Mouse (Mus musculus): ENCODE data around the gene Apol9b. TPM values are rescaled to one million over a fixed set of nuclear protein-coding genes. Genes with fewer than 3 reads are reported as not detected.

The Apol9b gene
- total and polyA plus RNA-seq, 3 experiments = not detected

DNA sequence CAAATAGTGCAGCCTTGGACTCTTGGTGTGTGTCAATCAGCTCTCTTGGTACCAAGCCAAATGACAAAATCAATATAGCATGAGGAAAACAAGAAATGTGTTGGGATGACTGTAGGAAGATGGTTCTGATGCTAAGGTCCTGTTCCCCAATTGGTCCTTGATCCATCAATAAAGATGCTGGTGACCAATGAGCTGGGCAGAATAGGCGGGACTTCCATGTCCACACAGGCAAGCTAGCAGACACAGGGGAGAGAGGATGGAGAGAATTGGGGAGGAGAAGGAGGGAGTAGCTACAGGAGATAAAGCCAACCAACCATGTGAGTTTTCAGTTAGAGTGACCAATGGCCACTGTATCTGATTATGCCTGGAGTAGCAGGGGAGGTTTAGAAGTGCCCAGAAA lies 17.5 kb downstream of the Apol9b start:
- no peaks in the 10 kb centered on the region for H3K27me3 ChIP-seq (ENCODE audit: control insufficient read depth in 1 of 2, insufficient read depth in 2 of 2, low read length in 2 of 2)
- no peak overlapping the region for H3K27ac ChIP-seq (ENCODE audit: control insufficient read depth, low read depth, low read length)
- H3K4me1 ChIP-seq (ENCODE audit: control insufficient read depth in 1 of 2, insufficient read depth in 2 of 2, low read length in 2 of 2) = peaks cover 0 to 3% of the 10 kb centered on the region in 2 experiments; a peak in 1 of 4 replicates
- TF ChIP-seq KAT2A (conservative IDR thresholded peaks at IDR 0.05; ENCODE audit: low read depth, low read length) (no peak), RCOR1 (IDR thresholded peaks at IDR 0.05; ENCODE audit: low read depth, low read length) (no peak), SMC3 (IDR thresholded peaks at IDR 0.05; ENCODE audit: low read depth, low read length) (no peak), USF2 (IDR thresholded peaks at IDR 0.05; ENCODE audit: borderline replicate concordance in 1 of 2, insufficient read depth in 1 of 2, low read depth in 1 of 2, low read length in 2 of 2) (no peak), POLR2AphosphoS2 (IDR thresholded peaks at IDR 0.05; ENCODE audit: low read length) (no peak)
- H3K9ac ChIP-seq (ENCODE audit: control insufficient read depth, low read depth, low read length, poor library complexity, severe bottlenecking) = no peak overlapping the region
- H3K79me2 ChIP-seq (ENCODE audit: control insufficient read depth, insufficient read depth, low read length, poor library complexity) = no peaks in the 10 kb centered on the region
- H3K9me3 ChIP-seq (replicated peaks; ENCODE audit: insufficient read depth, low read length) = no peaks in the 10 kb centered on the region
- peaks cover 0 to 3% of the 10 kb centered on the region in 2 experiments; a peak in 1 of 4 replicates for H3K36me3 ChIP-seq (ENCODE audit: control insufficient read depth in 1 of 2, insufficient read depth in 2 of 2, low read length in 2 of 2)
- no peak for DNase-seq (ENCODE audit: low read depth, low spot score)
- H3K4me3 ChIP-seq (ENCODE audit: control insufficient read depth in 1 of 2, insufficient read depth in 1 of 2, low read depth in 2 of 2, low read length in 2 of 2) = no peak overlapping the region

DNA sequence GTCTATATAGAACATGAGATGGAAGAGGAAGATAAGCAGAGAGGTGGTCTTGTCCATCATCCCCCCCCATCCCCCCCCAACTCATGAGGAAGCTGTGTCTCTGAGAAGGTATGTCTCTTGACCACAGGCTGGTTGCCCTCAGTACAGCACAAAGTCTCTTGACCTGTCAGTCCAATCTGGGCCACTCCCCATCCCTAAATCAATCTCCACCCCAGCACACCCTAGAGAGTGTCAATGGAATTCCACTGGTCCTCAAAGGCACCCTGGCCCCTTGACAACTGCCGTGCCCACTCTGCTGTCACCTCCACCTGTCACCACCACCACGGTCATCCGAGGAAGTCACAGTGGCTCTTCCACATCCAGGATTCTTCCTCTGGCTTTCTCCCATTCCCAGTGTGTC lies 19.6 kb downstream of the Apol9b start:
- no peak for DNase-seq (ENCODE audit: low read depth, low spot score)

DNA sequence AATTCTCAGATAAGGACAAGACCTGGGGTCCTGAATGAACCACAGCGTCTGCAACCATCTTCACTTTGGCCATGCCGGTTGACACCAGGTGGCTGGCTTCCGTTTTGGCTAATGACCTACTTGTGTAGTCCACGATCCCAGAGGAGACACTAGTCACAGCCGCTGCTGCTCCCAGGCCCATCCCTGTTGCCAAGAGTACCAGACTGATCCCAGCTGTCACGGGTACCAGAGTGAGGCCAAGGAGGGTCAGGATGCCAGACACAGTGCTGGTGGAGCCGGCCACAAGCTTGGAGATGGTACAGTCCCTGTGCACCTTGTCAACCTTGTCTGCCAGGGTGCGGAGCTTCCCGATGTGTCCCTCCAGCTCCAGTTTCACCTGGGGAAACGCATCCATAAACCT lies 20.9 kb downstream of the Apol9b start:
- H3K27ac ChIP-seq (ENCODE audit: control insufficient read depth, low read depth, low read length) = no peak overlapping the region
- no peak overlapping the region for H3K4me3 ChIP-seq (ENCODE audit: control insufficient read depth in 1 of 2, insufficient read depth in 1 of 2, low read depth in 2 of 2, low read length in 2 of 2)
- TF ChIP-seq BHLHE40 (IDR thresholded peaks at IDR 0.05; ENCODE audit: borderline replicate concordance, low read depth, low read length) = no peak
- no peak for TF ChIP-seq E2F4 (IDR thresholded peaks at IDR 0.05; ENCODE audit: borderline replicate concordance, low read depth, low read length)
- TF ChIP-seq SIN3A (IDR thresholded peaks at IDR 0.05; ENCODE audit: low read length) = no peak
- no peak for TF ChIP-seq CTCF (IDR thresholded peaks at IDR 0.05 in 2 of 3, conservative IDR thresholded peaks at IDR 0.05 in 1 of 3; ENCODE audit: control insufficient read depth in 1 of 3, insufficient read depth in 1 of 3, low read depth in 2 of 3, low read length in 3 of 3, poor library complexity in 1 of 3, severe bottlenecking in 1 of 3)
- TF ChIP-seq ZMIZ1 (IDR thresholded peaks at IDR 0.05; ENCODE audit: low read depth, low read length) = no peak
- TF ChIP-seq RAD21 (IDR thresholded peaks at IDR 0.05; ENCODE audit: low read depth, low read length) = no peak
- no peak for TF ChIP-seq MEF2A (IDR thresholded peaks at IDR 0.05; ENCODE audit: extremely low read depth, insufficient replicate concordance, low read depth, low read length, poor library complexity, severe bottlenecking)
- no peak for TF ChIP-seq MAZ (IDR thresholded peaks at IDR 0.05; ENCODE audit: low read depth, low read length)
- no peaks in the 10 kb centered on the region for H3K9me3 ChIP-seq (replicated peaks; ENCODE audit: insufficient read depth, low read length)
- 0 out of 4 replicates have a peak, but pooled peaks cover 0 to 2% of the 10 kb centered on the region in 2 experiments for H3K4me1 ChIP-seq (ENCODE audit: control insufficient read depth in 1 of 2, insufficient read depth in 2 of 2, low read length in 2 of 2)
- no peaks in the 10 kb centered on the region for H3K79me2 ChIP-seq (ENCODE audit: control insufficient read depth, insufficient read depth, low read length, poor library complexity)
- no peaks in the 10 kb centered on the region for H3K36me3 ChIP-seq (ENCODE audit: control insufficient read depth in 1 of 2, insufficient read depth in 2 of 2, low read length in 2 of 2)
- no peak for DNase-seq (ENCODE audit: low read depth, low spot score)
- no peaks in the 10 kb centered on the region for H3K27me3 ChIP-seq (ENCODE audit: control insufficient read depth in 1 of 2, insufficient read depth in 2 of 2, low read length in 2 of 2)
- no peak overlapping the region for H3K9ac ChIP-seq (ENCODE audit: control insufficient read depth, low read depth, low read length, poor library complexity, severe bottlenecking)

More for the DNA sequence above, 19.6 kb downstream of the Apol9b start:
- H3K4me3 ChIP-seq (ENCODE audit: control insufficient read depth in 1 of 2, insufficient read depth in 1 of 2, low read depth in 2 of 2, low read length in 2 of 2) = no peak overlapping the region
- H3K27me3 ChIP-seq (ENCODE audit: control insufficient read depth in 1 of 2, insufficient read depth in 2 of 2, low read length in 2 of 2) = no peaks in the 10 kb centered on the region
- no peaks in the 10 kb centered on the region for H3K9me3 ChIP-seq (replicated peaks; ENCODE audit: insufficient read depth, low read length)
- no peaks in the 10 kb centered on the region for H3K79me2 ChIP-seq (ENCODE audit: control insufficient read depth, insufficient read depth, low read length, poor library complexity)
- peaks cover 0 to under 1% of the 10 kb centered on the region in 2 experiments; a peak in 1 of 4 replicates for H3K36me3 ChIP-seq (ENCODE audit: control insufficient read depth in 1 of 2, insufficient read depth in 2 of 2, low read length in 2 of 2)
- peaks cover 0 to 2% of the 10 kb centered on the region in 2 experiments; a peak in 1 of 4 replicates for H3K4me1 ChIP-seq (ENCODE audit: control insufficient read depth in 1 of 2, insufficient read depth in 2 of 2, low read length in 2 of 2)
- TF ChIP-seq RCOR1 (IDR thresholded peaks at IDR 0.05; ENCODE audit: low read depth, low read length) (no peak), TCF12 (IDR thresholded peaks at IDR 0.05; ENCODE audit: low read depth, low read length) (no peak), E2F4 (IDR thresholded peaks at IDR 0.05; ENCODE audit: borderline replicate concordance, low read depth, low read length) (no peak), MXI1 (IDR thresholded peaks at IDR 0.05; ENCODE audit: low read depth, low read length) (no peak), TBP (IDR thresholded peaks at IDR 0.05; ENCODE audit: low read depth, low read length) (no peak), ELF1 (IDR thresholded peaks at IDR 0.05; ENCODE audit: low read depth, low read length) (no peak), MYC (IDR thresholded peaks at IDR 0.05; ENCODE audit: low read depth, low read length) (no peak), ZKSCAN1 (IDR thresholded peaks at IDR 0.05; ENCODE audit: low read depth, low read length) (no peak), MYB (IDR thresholded peaks at IDR 0.05; ENCODE audit: low read depth, low read length) (no peak), ETS1 (IDR thresholded peaks at IDR 0.05; ENCODE audit: low read depth, low read length) (no peak), POLR2AphosphoS5 (IDR thresholded peaks at IDR 0.05; ENCODE audit: borderline replicate concordance, low read depth, low read length) (no peak), EP300 (IDR thresholded peaks at IDR 0.05; ENCODE audit: low read depth in 1 of 2, low read length in 2 of 2) (no peak), GATA1 (IDR thresholded peaks at IDR 0.05; ENCODE audit: low read depth, low read length) (no peak), CHD2 (IDR thresholded peaks at IDR 0.05; ENCODE audit: low read length) (no peak), GABPA (IDR thresholded peaks at IDR 0.05; ENCODE audit: low read depth, low read length) (no peak)
- no peak overlapping the region for H3K9ac ChIP-seq (ENCODE audit: control insufficient read depth, low read depth, low read length, poor library complexity, severe bottlenecking)
- no peak overlapping the region for H3K27ac ChIP-seq (ENCODE audit: control insufficient read depth, low read depth, low read length)

All from MEL (cell line).